Mouse (Mus musculus): ENCODE measurements around the gene Pms2.

DNA sequence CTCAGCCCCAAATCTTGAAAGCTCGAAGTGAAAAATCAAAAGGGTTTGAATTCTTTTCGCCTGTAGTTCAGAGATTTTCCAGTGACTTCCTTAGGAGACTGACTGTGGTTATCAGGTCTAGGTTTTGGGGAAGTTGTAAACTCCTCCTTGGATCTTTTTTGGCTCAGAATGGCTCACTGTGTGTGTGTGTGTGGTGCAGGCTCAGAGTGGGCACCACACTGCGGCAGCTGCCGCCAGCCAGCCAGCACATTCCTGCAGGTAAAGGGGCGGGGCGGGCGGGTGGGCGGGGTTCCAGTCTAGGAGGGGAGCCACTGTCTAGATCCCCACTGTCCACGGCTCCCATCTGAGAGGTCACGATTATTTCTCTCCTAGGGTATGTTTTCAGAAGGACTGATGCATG is 31.8 kb downstream of the Pms2 start:
- no peak for TF ChIP-seq CTCF (IDR thresholded peaks at IDR 0.05; ENCODE audit: low read depth)
- TF ChIP-seq EP300 (IDR thresholded peaks at IDR 0.05; ENCODE audit: low read depth), result no peak

Measured in liver, embryonic 14.5 days (tissue).